Mouse (Mus musculus) adipocyte (in vitro differentiated cells): Measurements from ENCODE around the gene Slc16a1.

ENCODE experiments used
- DNase-seq: peaks from one replicate; pipeline ENCODE4 v3.0.0-alpha.2; 2016; ENCODE audit warnings: low spot score

Slc16a1 gene

DNA sequence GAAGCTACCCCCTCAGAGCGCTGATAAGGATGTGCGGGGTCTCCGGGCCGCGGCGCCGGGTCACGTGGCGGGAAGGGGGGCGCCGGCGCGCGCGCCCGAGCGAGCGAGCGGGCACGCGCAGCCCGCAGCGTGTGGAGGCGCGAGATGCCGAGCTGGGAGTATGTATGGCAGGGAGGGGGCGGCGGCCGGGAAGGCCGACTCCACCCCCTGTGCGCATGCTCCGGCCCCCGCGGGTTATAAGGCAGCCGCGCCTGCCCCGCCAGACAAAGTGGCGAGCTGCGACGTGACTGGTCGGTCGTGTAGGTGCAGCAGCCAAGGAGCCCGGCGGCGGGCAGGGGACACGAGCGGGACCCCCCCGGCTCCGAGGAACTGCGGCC, at the start of gene Slc16a1:
Gene Slc16a1, plus strand, starts transcription at position 266 of the 377 bp plus-strand sequence.
- DNase-seq, result peak; percentile 89

DNA sequence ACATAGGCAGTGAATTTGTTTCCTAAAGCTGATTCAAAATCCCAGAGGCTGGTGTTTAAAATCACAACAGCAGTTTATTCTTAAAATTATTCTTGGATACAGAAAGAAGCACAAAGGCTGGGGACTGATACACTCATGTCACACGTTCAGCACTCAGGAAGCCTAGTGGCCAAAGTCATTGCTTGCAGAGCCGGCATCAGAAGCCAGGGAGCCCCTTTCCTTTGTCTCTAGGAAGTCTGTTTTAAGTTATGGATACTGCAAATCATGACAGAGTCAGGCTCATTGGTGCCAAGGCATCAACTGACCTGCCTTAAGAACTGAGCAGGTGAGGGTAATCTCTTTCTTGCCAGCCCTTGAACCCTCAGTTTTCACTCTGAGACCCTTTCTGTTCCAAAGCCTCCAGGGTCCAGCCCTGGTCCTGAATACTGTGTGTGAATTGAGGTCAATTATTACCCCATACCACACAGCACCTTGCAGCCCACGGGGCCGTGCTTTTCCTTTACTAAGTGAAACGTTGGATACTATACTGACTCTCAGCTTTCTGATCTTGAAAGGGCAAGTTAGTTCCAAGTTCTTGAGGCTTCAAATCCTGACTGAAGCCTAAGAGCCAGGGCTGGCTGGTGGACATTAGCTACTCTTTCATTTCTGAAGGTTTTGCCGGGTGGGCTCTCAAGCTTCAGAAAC, 41.9 kb upstream of the Slc16a1 start:
- DNase-seq, result no peak

DNA sequence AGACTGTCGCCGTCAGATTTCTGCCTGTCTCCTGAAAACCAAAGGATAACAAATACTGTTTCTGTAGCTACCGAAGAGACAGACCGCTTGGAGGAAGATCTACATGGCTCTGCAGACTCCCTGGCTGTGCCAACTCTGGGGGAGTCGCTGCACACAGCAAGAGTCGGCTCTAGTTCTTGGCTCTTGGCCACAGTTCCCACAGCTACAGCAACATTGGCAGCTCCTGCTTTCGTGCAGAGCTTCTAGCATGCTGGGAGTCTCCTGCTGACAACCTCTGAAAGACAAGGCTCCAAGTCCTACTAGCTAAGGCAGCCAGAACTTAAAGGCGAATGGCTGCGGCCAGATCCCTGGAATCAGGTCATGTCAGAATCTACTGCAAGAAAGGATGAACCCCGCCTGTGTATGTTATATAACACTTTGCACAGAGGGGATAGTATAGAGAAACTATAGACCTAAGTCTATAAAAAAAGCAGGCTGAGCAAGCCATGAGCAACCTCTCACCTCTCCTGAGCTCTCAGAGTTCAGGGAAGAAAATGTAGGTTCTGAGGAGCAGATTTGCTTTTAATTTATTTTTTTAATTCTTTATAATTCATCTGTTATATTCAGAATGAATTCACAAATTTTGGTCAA, 41.2 kb upstream of the Slc16a1 start:
- DNase-seq, result peak; percentile 68

DNA sequence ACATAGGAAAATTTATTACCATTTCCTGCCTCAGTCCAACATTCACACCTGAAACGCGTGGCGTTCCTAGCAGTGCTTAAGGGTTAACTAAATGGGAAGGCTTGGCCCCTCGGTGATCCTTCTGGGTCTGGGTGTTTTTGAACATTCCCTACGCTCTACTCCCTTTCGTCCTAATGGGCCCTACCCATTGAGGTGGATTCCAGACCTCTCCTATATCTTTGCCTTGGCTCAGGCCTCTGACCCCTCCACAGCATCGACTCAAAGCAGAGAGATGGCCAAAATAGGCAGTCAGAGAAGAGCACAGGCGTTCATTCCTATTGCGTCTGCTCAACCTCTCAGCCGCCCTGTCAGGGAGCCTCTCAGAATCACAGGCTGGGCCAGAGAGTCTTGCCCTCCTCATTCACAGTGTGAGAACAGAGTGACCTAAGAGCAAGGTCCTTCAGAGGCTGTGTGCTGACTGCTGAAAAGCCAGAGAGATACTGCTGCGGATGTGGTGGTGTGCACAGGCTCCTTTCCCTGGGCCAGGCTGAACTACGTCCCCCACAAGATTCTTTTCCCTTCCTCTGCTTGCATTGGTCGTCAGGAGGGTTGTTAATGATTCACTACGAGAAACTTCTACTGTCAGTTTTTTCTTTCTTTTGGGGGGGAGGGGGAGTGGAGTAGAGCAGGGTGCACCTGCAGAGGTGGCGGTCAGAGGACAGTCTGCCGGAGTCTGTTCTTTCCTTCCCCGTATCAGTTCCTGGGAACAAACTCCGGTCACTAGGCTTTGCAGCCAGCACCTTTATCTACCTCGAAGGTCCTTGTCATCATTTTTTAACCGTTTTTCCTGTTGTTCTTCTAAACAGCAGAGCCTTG, 38.9 kb upstream of the Slc16a1 start:
- DNase-seq, result no peak

DNA sequence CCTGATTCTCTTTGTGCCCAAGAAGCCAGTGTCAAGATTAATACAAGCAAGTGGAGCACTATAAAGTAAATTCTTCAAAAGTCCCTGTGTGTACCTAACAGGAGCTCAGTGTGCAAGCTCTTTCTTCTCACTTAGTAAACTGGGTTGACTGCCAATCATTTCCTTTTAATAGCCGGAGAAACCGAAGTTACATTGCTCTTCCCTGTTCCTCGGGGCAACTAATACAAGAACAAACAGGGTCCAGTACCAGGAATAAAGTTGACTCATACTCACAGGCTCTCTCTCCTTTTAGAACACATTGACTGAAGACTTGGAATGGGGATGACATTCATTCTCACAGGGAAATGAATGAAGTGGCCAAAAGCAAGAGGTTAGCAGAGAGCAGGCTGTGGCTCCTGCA, 37.8 kb upstream of the Slc16a1 start:
- DNase-seq, result no peak

DNA sequence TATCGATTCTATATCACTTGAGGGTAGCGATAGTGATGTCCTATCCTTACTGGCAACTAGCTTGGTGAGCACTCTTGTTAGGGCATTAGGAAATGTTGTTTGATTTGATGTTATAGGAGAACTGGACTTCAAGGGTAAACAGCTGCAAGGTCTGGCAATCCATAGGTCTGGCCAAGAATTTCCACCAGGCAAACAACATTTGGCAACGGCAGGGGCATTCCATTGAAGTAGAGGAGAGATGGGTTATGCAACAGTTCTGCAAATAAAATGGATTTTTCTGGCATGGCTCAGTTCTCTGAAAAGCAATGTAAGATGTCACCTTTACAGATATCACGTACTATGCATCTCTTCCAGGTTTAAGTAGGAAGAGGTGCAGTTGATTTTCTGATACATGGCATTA, 36.8 kb upstream of the Slc16a1 start:
- DNase-seq, result peak; percentile 61

DNA sequence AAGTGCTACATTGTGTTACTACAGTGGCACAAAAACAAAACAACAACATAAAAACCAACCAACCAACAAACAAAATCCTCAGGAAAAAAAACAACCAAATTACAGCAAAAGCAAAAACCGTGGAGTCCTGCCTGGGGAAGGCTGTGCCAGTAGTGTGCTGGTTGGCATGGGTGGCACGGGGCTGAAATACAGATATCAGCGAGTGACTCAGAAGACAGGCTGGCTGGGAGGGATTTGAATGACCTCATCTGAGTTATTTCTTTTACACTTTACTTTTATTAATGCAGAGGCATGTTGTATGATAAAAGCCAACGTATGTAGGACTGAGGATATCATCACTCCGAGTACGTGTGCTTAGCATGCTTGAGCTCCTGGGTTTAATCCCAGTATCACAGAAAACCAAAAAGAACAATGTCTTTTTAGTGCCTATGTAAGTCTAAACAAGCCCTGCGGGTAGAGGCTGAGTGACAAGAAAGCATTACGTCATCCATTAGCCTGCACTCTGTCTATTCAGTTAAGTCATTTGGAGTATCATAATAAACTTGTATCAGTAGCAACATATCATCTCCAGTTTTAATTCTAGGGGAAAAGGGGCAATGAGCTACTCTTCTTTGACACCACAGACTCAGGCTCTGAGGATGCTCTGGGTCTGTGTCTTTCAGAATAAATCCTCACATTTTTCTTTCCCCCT, 28.6 kb upstream of the Slc16a1 start:
- DNase-seq, result no peak

DNA sequence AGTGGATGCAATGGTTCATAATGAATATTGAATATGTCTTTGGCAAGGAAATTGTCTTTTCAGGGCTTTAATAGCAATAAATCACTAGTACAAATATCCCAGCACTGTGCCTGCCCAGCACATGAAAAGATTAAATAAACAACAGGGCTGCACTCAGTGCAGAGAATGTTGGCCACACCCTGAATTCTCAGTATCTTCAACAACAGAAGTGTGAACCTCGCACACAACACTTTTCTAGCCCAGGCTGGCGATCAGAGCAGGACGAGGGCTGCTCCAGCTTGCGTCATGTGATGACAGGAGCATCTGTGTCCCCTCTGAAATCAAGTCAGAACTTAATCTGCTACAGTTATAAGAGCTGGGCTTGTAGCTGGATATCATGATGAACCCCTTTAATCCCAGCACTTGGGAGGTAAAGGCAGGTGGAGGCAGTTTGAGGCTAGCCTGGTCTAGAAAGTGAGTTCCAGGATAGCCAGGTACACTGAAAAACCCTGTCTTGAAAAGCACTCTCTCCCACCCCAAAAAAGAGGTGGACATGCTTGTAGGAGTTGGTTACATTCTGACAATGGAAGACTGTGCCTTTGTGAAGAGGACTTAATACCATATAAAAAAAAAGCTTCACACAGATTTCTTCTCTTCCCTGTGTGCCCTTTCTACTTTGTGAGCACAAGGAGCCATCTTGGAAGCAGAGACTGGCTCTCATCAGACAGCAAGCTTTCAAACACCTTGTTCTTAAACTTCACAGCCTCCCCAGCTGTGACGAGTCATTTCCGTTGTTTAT, 27.8 kb upstream of the Slc16a1 start:
- DNase-seq, result no peak

DNA sequence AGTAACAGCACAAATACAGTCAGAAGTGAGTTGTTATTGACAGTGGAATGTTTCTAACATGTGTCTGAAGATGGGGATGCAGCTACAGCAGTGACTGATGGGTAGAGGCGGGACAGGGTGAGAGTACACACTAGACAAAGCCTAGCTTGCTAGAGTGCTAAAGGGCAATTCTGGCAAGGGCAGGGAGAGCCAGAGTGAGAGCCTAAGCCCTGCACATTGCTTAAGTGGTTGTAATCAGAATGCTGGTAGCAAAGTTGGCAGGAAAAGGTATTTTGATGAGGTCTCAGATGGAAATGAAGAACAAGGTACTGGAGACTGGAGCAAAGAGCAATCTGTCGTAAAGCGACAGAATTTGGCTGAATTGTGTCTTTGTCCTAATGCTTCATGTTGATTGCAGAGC, 26.5 kb upstream of the Slc16a1 start:
- DNase-seq, result peak; percentile 79

DNA sequence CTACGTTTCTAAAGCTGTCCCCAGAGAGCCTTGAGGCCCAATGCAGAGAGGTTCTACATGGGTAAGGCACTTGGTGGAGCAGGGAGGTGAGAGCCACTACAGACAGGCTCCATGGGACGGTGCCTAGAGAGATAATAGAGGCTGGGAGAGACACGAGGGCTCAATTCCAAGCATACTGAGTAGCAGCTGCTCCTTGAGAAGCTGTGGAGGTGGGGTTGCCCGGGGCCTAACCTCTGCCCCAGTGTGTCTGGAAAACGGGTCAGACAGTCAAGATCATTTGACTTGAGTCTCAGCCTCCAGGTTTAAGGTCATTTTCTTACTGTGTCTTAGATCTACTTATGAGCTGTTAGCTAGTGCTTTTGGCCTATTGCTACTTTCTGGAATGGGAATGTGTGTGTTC, 25.4 kb upstream of the Slc16a1 start:
- no peak for DNase-seq

DNA sequence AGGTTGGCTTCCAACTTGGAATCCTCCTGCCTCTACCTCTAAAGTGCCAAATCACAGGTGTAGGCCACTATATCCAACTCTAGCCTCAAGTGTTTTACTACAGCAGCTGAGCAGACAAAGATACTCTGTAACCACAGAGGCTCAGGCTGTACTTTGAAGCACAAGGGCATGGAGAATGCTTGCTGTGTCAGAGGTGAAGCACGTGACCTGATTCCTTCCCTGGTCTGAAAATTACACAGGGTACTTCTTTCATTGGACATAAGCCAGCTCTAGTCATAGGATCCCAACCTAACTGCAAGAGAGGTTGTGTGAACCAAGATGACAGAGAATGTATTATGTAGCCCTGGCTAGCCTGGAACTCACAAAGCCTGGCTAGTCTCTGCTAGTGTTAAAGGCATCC, 24.4 kb upstream of the Slc16a1 start:
- no peak for DNase-seq

DNA sequence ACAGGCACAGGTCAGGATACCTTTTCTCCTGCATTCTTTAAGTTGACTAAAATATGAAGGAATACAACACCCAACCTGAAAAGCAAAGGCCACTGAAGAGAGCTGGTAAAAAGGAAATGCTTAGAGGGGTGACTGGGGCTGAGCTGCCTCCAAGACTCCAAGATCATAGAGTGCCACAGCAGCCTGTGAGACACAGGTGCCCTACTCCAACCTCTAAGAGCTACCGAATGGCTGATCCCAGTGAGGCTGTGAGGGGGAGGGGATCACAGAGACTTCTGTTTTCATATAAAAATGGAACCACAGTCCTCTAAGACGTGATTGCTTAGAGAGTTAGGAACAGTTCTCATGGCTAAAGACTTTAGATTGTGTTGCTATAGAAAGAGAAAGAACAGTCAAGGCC, 23.3 kb upstream of the Slc16a1 start:
- DNase-seq, result no peak

DNA sequence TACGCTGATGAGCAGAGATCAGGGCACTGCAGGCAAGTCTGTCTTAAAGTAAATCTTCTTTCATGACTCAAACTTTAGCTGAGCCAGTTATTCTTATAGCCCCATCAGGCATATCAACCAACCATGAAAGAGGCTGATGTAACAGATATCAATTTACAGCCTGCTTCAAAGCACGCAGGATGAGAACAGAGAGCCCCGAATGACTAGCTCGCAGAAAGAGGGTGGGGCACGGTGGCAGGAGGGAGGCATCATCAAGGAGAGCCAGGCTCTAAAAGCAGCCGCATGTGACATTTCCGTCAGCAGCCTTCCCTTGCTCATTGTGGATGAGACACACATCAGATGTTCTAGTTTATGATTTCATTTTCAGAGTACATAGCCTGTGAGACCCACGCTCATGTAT, 22.3 kb upstream of the Slc16a1 start:
- DNase-seq, result no peak

DNA sequence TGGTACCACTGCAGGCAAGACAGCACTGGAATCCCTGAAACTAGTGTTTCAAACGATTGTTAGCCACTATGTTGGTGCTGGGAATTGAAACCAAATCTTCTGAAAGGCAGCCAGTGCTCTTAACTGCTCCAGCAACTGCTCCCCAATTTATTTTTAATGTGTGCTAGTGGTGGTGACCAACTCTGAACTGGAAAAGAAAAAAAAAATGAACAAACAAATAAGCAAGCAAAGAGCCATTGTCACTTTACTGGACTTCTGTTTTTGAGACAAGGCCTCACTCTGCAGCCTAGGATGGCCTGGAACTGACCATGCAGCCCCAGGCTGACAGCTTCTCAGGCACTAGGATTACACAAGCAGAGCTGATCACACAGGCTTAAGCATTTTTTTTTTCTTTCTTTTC, 16.6 kb upstream of the Slc16a1 start:
- peak; percentile 54 for DNase-seq

DNA sequence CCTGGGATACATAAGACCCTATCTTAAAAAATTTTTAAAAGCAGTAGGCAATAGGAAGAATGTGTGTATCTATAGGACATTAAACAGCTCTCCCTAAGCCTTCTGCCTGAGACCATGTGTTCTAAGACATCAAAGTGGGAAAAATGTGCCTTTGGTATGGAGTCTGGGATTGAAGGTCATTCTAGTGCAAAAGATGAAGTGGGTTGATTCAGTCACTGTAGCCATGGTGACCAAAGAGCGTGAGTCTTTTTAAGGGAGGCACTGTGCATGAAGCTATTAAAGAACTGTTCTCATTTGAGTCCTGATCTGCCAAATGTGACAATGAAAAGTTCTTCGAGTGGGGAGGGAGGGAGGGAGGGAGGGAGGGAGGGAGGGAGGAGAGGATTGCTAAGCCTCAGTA, 8.7 kb upstream of the Slc16a1 start:
- DNase-seq, result no peak

DNA sequence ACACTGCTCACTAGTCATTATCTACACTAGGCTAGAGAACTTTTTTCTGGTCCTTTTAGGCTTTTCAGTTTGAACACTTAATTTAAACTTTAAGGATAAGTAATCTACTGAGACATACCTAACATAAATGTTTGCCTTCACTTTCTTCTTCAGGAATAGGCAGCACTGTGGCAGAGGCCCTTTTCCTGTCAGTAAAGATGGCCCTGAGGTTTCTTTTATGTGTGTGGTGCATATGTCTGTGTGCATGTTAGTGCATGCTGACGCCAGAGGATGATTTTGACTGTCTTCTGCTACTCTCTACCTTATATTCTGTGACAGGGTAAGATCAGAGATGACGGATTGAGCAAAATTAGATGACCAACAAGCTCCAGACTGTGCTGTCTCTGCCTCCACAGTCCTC, 7.5 kb upstream of the Slc16a1 start:
- DNase-seq, result no peak

DNA sequence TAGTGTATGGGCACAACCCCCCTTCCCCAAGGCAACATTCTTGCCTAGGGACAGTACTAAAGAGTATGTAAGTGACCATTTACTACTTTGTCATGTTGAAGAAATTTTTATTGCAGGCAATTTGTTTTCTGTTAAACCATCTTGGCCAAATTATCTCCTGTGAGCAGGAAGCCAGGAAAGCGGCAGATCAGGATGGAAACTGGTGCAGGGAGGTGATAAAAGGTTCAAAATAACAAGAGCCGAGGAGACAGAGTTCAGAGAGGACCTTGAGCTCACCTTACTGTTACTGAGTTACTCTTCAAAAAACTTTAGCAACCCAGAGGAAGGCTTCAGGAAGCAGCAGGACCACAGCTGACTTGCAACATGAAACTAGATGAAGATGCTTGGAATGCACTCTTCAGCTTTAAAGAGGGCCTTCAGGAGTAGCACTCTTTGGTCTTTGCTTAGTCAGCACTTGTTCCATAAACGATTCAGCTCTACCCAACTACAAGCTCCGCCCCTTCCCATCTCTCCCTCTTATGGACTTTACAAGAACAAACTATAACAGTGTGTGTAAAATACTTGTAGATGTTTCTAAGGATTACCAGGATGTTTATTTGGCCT, 5.8 kb upstream of the Slc16a1 start:
- DNase-seq, result no peak

DNA sequence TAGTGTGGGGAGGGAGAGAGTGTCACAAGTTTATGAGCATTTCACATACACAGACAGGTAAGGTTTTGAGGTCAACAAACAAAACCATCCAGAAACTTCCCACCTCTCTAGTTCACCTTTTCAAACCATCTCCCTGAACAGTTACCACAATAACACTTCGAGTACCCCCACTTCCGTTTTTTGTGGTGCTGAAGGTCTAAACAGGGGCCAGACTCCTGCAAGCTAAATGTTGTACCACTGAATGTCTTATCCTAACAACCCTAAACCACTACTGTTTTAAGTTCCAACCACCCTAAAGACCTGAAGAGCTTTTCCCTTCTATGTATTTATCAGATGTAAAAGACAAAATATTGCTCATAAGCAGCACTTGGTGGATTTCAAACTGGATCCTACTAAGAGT, 2.0 kb upstream of the Slc16a1 start:
- no peak for DNase-seq

DNA sequence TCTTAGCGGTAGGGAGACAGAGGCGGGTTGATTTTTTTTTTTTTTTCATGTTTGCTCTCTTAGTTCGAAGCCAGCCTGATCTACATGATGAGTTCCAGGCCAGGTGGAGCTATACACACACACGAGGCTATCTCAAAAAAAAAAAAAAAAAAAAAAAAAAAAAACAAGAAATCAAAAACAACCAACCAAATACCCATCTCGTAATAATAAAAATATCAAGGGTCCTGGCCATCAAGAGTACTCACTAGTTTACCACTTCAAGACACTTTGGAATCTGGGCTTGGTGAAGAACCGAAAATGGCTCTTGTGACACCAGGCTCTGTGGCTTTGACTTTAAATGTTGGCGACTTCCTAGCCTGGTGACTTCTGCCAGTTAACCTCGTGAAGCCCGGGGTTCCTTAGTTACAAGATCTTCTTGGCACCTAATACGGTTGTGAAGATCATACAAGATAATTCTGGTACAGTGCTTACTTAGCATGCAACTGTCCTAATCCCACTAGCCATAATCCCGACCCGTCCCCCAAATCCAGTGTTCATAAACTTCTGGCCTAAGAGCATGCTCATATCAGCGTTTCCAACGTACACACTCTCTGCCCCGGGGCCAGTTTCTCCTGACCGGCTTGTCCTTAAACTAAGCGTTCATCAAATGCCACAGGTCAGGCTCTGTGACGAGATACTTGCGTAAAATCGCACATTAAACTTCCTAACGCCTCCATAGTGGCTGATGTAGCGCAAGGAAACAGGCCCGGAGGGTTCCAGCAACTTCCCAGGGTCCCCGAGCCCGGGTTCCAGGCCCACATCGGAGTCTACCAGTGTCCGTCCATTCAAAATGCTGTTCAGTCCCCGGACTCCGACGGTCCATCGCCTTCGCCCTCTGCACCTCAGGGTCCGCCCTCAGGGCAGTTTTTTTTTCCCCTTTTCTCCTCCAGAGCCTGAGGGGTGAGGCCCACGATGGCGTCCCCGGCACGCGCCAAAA, 753 bp upstream of the Slc16a1 start:
- DNase-seq, result peak; percentile 76
